Mouse (Mus musculus): Measurements from ENCODE around the gene Gm49358. TPM values are rescaled to one million over a fixed set of nuclear protein-coding genes. Genes with fewer than 3 reads are reported as not detected.

Gm49358 gene
- not detected in 2 replicates for polyA plus RNA-seq (2014; fragmentation: Nextera tagmentation; extraction: Ambion mirVana)

DNA sequence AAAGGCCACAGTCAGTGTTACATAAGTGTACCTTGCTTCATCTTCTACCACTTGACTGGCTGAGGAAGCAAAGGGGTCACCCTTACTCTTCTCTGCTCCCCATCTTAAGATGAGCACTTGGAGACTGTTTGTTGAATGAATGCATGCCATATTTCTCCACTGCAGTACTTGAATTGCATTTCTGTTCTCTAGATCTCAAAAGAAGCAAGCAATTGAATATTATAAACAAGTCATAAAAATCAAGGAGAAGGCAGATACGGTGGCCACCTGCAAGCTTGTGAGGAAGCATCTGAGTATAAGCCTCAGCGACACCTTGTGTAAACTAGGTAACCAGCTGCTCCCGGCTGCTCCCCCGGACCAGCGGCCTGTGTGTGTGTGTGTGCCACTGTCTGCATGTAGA lies at the start of gene Gm49358:
Gm49358 (plus strand) TSS at position 301 of the 400 bp plus-strand sequence.
- no peaks in the 10 kb centered on the region for H3K36me3 ChIP-seq (ENCODE audit: control insufficient read depth, insufficient read depth, low read length)
- ATAC-seq (replicated peaks; ENCODE audit: low FRiP score) = no peak
- no peak within 1 kb of the TSS for H3K27ac ChIP-seq (ENCODE audit: low read depth, low read length)
- 89% methylated on average over 5 of the region's 5 CpGs for WGBS
- no peak within 1 kb of the TSS for H3K4me3 ChIP-seq (ENCODE audit: low read depth, low read length)
- no peak for DNase-seq (ENCODE audit: low spot score)
- no peak within 1 kb of the TSS for H3K9ac ChIP-seq (ENCODE audit: low read depth, low read length)
- no peak within 1 kb of the TSS for H3K4me2 ChIP-seq
- no peaks in the 10 kb centered on the region for H3K9me3 ChIP-seq (ENCODE audit: control insufficient read depth, low read length)
- H3K27me3 ChIP-seq (replicated peaks; ENCODE audit: control insufficient read depth, insufficient read depth, low read length) = no peaks in the 10 kb centered on the region
- H3K4me1 ChIP-seq (replicated peaks; ENCODE audit: control insufficient read depth, insufficient read depth, low read length) = no peaks in the 10 kb centered on the region

DNA sequence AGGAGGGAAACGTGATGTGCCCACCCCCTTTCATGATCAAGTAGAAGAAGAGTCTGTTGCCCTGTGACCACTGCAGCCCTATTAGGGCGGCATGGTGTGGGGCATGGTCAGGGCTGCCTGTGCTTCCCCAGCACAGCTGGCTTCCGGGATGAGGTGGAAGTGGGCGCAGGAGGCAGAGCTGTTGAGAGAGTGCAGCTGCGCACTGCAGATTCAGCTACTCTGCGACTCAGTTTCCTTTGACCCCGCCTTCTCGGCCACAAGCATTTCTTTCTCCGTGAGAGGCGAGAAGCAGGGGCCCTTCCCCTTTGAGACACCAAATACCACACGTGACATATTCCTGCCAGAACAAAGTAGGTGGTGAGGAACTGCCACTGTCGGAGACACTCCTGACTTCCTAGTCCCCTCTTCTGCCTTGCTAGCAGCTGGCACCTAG lies 36.2 kb upstream of the Gm49358 start:
- no peaks in the 10 kb centered on the region for H3K9me3 ChIP-seq (ENCODE audit: control insufficient read depth, low read length)
- peak overlapping the region; percentile 39 for H3K4me3 ChIP-seq (ENCODE audit: low read depth, low read length)
- 3% methylated on average over 12 of the region's 12 CpGs for WGBS
- H3K4me2 ChIP-seq = peak overlapping the region; percentile 72
- no peaks in the 10 kb centered on the region for H3K27me3 ChIP-seq (replicated peaks; ENCODE audit: control insufficient read depth, insufficient read depth, low read length)
- H3K9ac ChIP-seq (ENCODE audit: low read depth, low read length) = peak overlapping the region; percentile 52
- DNase-seq (ENCODE audit: low spot score) (peak; percentile 61), ATAC-seq (replicated peaks; ENCODE audit: low FRiP score) (peak; percentile 80)
- H3K36me3 ChIP-seq (ENCODE audit: control insufficient read depth, insufficient read depth, low read length) = no peaks in the 10 kb centered on the region
- H3K27ac ChIP-seq (ENCODE audit: low read depth, low read length) = no peak overlapping the region
- no peaks in the 10 kb centered on the region; the same call in 1 of the 2 replicates for H3K4me1 ChIP-seq (replicated peaks; ENCODE audit: control insufficient read depth, insufficient read depth, low read length)

DNA sequence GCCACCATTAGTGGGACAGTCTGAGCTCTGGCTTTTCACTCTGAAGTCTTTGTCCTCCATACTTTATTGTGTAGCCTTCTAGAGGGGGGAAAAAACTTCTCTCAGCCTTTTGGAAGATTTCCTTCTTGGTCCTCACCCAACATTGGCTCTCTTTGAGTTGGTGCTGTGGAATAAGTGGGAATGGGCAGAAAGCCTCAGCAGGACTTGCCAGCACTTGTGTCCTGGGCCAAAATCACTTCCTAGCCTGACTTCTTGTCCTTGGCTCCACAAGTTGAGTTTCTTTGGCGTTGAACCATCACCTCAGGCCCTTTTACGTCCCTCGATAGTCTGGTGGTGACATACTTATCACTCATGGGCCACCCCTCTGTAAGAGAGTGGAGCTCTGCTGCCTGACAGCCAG lies 35.6 kb upstream of the Gm49358 start:
- Histone ChIP-seq H3K4me1 (replicated peaks; ENCODE audit: control insufficient read depth, insufficient read depth, low read length) (no peaks in the 10 kb centered on the region; the same call in 1 of the 2 replicates), H3K36me3 (ENCODE audit: control insufficient read depth, insufficient read depth, low read length) (no peaks in the 10 kb centered on the region), H3K27ac (ENCODE audit: low read depth, low read length) (no peak overlapping the region), H3K9ac (ENCODE audit: low read depth, low read length) (no peak overlapping the region), H3K9me3 (ENCODE audit: control insufficient read depth, low read length) (no peaks in the 10 kb centered on the region), H3K4me2 (peak overlapping the region; percentile 72; the same call in 1 of the 2 replicates), H3K27me3 (replicated peaks; ENCODE audit: control insufficient read depth, insufficient read depth, low read length) (no peaks in the 10 kb centered on the region), H3K4me3 (ENCODE audit: low read depth, low read length) (no peak overlapping the region)
- DNase-seq (ENCODE audit: low spot score) (no peak), ATAC-seq (replicated peaks; ENCODE audit: low FRiP score) (no peak)
- WGBS = 86% methylated on average over 3 of the region's 3 CpGs

DNA sequence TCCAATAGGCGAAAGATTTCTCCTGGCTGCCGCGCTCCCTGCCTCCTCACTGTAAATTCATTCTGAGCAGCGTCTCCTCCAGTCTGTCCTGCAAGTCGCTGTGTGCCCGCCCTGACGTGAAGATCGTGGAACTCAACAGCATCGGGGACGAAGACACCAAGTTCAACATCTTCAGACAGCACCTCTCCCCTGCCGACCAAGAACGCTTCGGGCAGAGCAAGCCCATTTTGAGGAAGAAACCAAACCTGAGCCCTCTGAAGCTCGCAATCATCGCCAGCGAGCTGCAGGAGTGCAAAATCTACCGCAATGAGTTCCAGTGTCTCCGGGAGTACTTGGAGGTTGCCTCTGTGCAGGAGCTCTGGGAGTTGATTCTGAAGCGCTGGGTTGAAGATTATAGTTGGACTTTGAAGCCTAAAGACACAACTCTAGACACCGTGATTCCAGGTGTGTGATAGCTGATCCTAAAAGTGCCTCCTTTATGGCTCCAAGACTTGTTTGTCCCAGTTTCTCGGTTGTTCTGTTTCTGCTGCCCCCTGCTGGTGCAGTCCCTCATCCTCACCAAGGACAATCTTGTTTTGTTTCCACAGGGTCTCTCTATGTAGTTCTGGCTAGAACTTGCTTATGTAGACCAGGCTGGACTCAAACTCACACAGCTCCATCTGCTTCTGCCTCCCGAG lies 32.8 kb upstream of the Gm49358 start:
- 11% methylated on average over 22 of the region's 22 CpGs for WGBS
- H3K4me1 ChIP-seq (replicated peaks; ENCODE audit: control insufficient read depth, insufficient read depth, low read length) = no peaks in the 10 kb centered on the region; the same call in 1 of the 2 replicates
- H3K27ac ChIP-seq (ENCODE audit: low read depth, low read length) = no peak overlapping the region
- DNase-seq (ENCODE audit: low spot score) = peak; percentile 84
- no peaks in the 10 kb centered on the region for H3K36me3 ChIP-seq (ENCODE audit: control insufficient read depth, insufficient read depth, low read length)
- H3K9ac ChIP-seq (ENCODE audit: low read depth, low read length) = peak overlapping the region; percentile 53; the same call in 1 of the 2 replicates
- peak overlapping the region; percentile 67 for H3K4me2 ChIP-seq
- ATAC-seq (replicated peaks; ENCODE audit: low FRiP score) = peak; percentile 21
- no peaks in the 10 kb centered on the region for H3K9me3 ChIP-seq (ENCODE audit: control insufficient read depth, low read length)
- H3K4me3 ChIP-seq (ENCODE audit: low read depth, low read length) = peak overlapping the region; percentile 39
- no peaks in the 10 kb centered on the region for H3K27me3 ChIP-seq (replicated peaks; ENCODE audit: control insufficient read depth, insufficient read depth, low read length)

DNA sequence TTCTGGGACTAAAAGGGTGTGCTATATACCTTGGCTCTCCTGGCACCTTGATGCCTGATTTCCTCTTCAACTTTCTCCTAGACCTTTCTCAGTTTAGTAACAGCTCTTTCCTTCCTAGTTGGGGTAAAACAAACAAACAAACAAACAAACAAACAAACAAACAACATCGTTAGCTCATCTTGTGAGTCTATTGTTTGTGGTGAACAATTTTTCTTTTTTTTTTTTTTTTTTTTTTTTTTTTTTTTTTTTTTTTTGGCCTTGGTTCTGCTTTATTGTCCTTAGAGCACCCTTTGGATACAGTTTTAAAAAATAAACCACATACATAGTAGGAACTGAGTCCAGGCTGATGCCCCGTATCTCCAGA lies 32.3 kb upstream of the Gm49358 start:
- Histone ChIP-seq H3K9ac (ENCODE audit: low read depth, low read length) (no peak overlapping the region), H3K4me1 (replicated peaks; ENCODE audit: control insufficient read depth, insufficient read depth, low read length) (no peaks in the 10 kb centered on the region; the same call in 1 of the 2 replicates), H3K4me3 (ENCODE audit: low read depth, low read length) (no peak overlapping the region), H3K36me3 (ENCODE audit: control insufficient read depth, insufficient read depth, low read length) (no peaks in the 10 kb centered on the region), H3K27me3 (replicated peaks; ENCODE audit: control insufficient read depth, insufficient read depth, low read length) (no peaks in the 10 kb centered on the region), H3K27ac (ENCODE audit: low read depth, low read length) (no peak overlapping the region), H3K9me3 (ENCODE audit: control insufficient read depth, low read length) (no peaks in the 10 kb centered on the region), H3K4me2 (peak overlapping the region; percentile 67)
- DNase-seq (ENCODE audit: low spot score) = no peak
- no peak for ATAC-seq (replicated peaks; ENCODE audit: low FRiP score)
- 40% methylated on average over 2 of the region's 2 CpGs for WGBS

DNA sequence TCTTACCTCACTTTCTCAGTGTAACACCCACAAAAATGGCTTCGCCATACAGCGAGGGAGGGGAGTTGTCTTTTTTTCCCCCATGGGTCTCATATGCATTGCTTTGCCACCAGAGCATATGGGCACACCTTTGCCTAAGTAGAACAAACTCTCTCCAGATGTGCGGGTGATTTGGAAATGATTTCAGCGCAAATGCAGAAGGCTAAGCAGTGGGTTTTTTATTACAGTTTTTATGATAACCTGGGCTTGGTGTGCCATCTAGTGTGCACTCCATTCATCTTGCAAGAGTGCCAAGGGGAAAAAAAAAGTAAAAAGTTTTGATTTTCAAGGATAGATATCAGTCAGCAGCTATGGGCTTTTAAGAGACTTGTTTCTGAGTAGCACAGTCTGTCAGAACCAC lies 28.7 kb upstream of the Gm49358 start:
- ATAC-seq (replicated peaks; ENCODE audit: low FRiP score) = no peak
- H3K27ac ChIP-seq (ENCODE audit: low read depth, low read length) = no peak overlapping the region
- no peak overlapping the region for H3K4me3 ChIP-seq (ENCODE audit: low read depth, low read length)
- no peak overlapping the region for H3K9ac ChIP-seq (ENCODE audit: low read depth, low read length)
- H3K27me3 ChIP-seq (replicated peaks; ENCODE audit: control insufficient read depth, insufficient read depth, low read length) = no peaks in the 10 kb centered on the region
- H3K9me3 ChIP-seq (ENCODE audit: control insufficient read depth, low read length) = no peaks in the 10 kb centered on the region
- H3K4me1 ChIP-seq (replicated peaks; ENCODE audit: control insufficient read depth, insufficient read depth, low read length) = no peaks in the 10 kb centered on the region
- 88% methylated on average over 4 of the region's 4 CpGs for WGBS
- no peak for DNase-seq (ENCODE audit: low spot score)
- H3K36me3 ChIP-seq (ENCODE audit: control insufficient read depth, insufficient read depth, low read length) = no peaks in the 10 kb centered on the region
- no peak overlapping the region for H3K4me2 ChIP-seq

DNA sequence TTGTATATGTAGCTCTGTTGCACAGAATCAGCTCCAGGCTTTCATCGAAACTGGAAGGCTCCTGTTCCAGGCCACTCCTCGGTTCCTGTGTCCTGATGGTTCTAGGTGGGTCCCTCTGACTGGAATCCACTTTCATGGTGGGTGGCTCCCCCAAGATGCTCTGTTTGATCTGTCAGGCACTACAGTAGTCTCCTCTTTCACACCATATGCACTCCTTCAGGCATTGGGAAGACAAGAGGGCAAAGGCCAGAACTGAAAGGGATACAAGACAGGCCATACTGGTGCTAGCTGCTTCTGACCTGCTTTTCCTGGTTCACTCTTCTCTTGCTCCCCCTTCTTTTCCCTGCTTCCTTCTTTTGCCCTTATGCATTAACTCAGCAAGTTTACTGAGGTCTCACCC lies 20.9 kb upstream of the Gm49358 start:
- no peaks in the 10 kb centered on the region for H3K4me1 ChIP-seq (replicated peaks; ENCODE audit: control insufficient read depth, insufficient read depth, low read length)
- no peak for DNase-seq (ENCODE audit: low spot score)
- H3K9ac ChIP-seq (ENCODE audit: low read depth, low read length) = no peak overlapping the region
- WGBS = 89% methylated on average over 2 of the region's 2 CpGs
- H3K4me3 ChIP-seq (ENCODE audit: low read depth, low read length) = no peak overlapping the region
- ATAC-seq (replicated peaks; ENCODE audit: low FRiP score) = no peak
- no peaks in the 10 kb centered on the region for H3K9me3 ChIP-seq (ENCODE audit: control insufficient read depth, low read length)
- H3K27me3 ChIP-seq (replicated peaks; ENCODE audit: control insufficient read depth, insufficient read depth, low read length) = no peaks in the 10 kb centered on the region
- no peak overlapping the region for H3K4me2 ChIP-seq
- H3K27ac ChIP-seq (ENCODE audit: low read depth, low read length) = no peak overlapping the region
- H3K36me3 ChIP-seq (ENCODE audit: control insufficient read depth, insufficient read depth, low read length) = no peaks in the 10 kb centered on the region

DNA sequence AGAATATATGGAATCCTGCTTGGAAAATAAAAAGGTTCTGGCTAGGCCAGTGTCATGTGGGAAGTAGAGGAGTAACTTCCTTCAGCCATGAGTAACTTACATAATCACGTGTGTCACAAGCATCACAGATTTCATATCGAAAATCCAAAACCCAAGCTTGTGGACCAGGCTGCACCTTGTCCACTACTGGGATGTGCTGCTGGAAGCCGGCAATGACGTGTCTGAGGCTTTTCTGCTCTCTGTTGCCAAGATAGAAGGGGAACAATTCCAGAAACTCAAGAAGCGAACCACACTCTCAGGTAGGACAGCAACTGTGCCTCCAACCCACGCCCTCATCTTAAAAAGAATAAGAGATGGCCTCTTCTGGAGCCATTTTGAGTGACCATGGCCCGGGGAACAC lies 19.5 kb upstream of the Gm49358 start:
- Histone ChIP-seq H3K4me3 (ENCODE audit: low read depth, low read length) (no peak overlapping the region), H3K4me2 (no peak overlapping the region), H3K9me3 (ENCODE audit: control insufficient read depth, low read length) (no peaks in the 10 kb centered on the region), H3K4me1 (replicated peaks; ENCODE audit: control insufficient read depth, insufficient read depth, low read length) (no peaks in the 10 kb centered on the region), H3K27ac (ENCODE audit: low read depth, low read length) (no peak overlapping the region), H3K36me3 (ENCODE audit: control insufficient read depth, insufficient read depth, low read length) (no peaks in the 10 kb centered on the region), H3K9ac (ENCODE audit: low read depth, low read length) (no peak overlapping the region), H3K27me3 (replicated peaks; ENCODE audit: control insufficient read depth, insufficient read depth, low read length) (no peaks in the 10 kb centered on the region)
- ATAC-seq (replicated peaks; ENCODE audit: low FRiP score) = no peak
- DNase-seq (ENCODE audit: low spot score) = no peak
- WGBS = 84% methylated on average over 7 of the region's 7 CpGs

DNA sequence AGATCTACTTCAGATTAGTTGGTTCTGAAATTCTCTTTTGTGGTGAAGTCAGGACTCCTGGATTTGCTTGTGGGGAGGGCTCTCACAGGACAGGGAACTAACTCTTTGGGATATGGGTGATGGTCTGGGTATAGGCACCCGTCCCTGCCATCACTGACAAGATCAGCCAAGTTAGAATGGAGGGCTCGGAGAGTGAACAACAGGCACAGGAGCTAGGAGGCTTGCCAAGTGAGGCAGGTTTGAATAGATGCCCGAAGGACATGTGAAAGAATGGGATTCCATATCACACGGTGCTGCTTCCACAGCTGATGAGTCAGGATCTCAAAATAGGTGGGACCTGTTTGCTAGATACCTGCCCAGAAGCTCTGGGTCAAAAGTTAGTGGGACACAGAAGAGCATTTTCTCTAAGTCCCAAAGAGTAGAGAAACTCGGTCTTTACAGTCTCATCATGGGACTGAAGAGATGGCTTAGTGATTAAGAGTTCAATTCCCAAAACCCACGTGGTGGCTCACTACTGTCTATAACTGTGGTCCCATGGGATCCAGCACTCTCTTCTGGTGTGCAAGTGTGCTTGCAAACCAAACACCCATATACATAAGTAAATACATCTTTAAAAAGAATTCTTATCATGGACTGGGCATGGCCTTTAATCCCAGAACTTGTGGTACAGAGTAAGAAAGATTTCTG lies 7.8 kb upstream of the Gm49358 start:
- DNase-seq (ENCODE audit: low spot score) = no peak
- 76% methylated on average over 6 of the region's 6 CpGs for WGBS

More for the DNA sequence above, 7.8 kb upstream of the Gm49358 start:
- no peak for ATAC-seq (replicated peaks; ENCODE audit: low FRiP score)
- no peaks in the 10 kb centered on the region for H3K36me3 ChIP-seq (ENCODE audit: control insufficient read depth, insufficient read depth, low read length)
- H3K4me2 ChIP-seq = no peak overlapping the region
- no peaks in the 10 kb centered on the region for H3K4me1 ChIP-seq (replicated peaks; ENCODE audit: control insufficient read depth, insufficient read depth, low read length)
- no peak overlapping the region for H3K4me3 ChIP-seq (ENCODE audit: low read depth, low read length)
- no peak overlapping the region for H3K9ac ChIP-seq (ENCODE audit: low read depth, low read length)
- no peaks in the 10 kb centered on the region for H3K27me3 ChIP-seq (replicated peaks; ENCODE audit: control insufficient read depth, insufficient read depth, low read length)
- no peak overlapping the region for H3K27ac ChIP-seq (ENCODE audit: low read depth, low read length)
- no peaks in the 10 kb centered on the region for H3K9me3 ChIP-seq (ENCODE audit: control insufficient read depth, low read length)

Data from liver, embryonic 11.5 days (tissue).